Mouse (Mus musculus): ENCODE data around the gene Ttll9.
A peak's percentile ranks its signal among the peaks of the same experiment; 100 is the strongest.

The Ttll9 gene

DNA sequence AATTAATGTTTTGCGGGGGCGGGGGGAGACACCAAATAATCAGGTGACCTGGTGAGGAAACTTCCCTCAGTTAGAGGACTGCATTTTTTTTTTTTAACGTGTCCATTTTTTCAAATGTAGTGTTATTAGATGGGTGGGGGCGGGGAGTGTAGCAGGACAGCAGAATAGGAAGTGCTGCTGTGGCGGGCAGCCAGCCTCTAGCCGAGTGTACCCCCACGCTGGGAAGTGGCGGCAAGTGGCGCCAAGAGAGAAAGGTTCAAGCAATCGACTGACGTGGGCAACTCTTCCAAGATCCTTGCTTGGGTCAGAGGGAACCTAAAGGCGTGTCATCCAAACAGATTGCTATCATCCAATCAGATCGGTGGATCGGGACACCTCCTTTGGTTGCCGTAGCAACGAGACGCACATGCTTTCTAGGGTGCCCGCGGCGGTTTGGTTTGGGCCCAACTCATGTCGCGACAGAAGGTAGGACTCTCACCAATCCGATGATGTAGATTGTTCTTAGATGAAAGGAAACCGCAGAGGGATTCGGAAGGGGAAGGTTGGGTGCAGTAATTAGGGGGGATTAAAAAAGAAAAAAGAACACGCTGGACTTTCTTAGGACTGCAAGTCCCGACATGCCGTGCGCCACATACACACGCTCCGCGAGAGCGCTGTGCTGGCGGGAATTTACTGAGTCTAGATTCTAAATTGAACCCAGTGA, at the start of gene Ttll9:
Ttll9 (plus strand) TSS at position 395 of the 703 bp plus-strand sequence.
- peak; percentile 23; the same call in 1 of the 2 replicates for TF ChIP-seq GATA4 (IDR thresholded peaks at IDR 0.05; ENCODE audit: insufficient replicate concordance, low read length)

DNA sequence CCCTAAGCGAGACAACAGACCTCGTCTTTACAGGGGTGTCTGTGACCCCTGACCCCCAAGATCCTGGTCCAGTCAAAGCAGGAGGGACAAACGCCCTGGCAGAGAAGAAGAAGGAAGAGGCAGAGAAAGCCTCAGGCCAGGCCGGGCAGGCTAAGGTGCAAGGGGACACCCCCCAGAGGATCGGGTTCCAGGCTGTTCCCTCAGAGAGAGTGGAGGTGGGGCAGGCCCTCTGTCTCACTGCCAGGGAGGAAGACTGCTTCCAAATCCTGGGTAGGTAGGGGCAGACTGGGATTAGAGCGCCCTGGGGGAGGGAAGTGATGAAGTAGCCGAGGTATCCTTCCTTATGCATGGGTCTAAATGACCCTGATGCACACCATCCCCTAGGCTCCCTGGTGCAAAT, 48.8 kb upstream of the Ttll9 start:
- no peak for TF ChIP-seq GATA4 (IDR thresholded peaks at IDR 0.05; ENCODE audit: insufficient replicate concordance, low read length)

DNA sequence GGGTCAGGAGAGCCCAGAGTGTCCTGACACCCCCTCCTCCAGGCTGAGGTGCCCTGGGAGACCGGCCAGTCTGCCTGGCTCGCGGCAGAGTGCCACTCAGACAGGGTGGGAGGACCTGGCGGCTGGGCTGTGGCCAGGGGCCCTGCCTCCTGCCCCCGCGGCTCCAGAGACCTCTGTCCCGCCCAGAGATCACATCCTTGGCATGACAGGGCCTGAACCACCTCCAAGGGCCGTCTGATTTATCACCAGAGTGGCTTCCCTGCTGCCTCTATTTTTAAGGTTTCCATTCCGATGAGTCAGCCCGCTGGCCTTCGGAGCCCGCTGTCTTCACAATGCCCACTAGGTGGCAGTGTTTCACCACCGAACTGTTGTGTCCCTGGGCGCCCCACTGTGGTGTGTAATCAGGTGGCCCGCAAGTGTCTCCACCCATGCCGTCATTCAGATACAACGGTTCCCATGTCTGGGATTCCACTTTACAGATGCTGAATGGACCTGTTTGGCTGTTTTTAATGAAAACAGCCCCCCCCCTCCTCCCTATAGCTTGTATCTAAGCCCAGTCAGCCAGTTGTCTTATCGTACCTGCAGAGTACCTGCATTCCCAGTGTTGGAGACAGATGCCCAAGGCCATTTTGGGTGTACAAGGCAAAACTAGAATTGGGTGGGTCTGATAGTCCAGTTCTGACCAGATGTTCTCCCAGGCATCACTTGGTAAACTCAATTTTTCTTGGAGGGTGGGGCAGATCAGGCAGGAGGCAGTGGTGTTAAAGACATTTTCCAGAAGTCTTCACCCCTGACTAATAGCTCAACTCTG, 47.8 kb upstream of the Ttll9 start:
- no peak for TF ChIP-seq GATA4 (IDR thresholded peaks at IDR 0.05; ENCODE audit: insufficient replicate concordance, low read length)

DNA sequence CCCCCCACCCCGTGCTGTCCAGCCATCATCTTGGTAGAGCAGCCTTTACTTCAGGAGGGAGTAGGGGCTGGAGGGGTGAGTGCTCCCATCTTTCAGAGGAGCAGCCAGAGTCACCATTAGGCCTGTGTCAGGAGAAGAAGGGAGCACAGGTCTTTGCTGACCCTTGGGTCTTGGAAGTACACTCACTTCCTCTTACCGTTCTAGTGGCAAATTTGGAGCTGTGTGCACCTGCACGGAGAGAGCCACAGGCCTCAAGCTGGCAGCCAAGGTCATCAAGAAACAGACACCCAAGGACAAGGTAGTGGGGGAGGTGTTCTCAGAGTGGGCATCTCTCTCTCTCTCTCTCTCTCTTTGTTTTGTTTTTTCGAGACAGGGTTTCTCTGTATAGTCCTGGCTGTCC, 46.8 kb upstream of the Ttll9 start:
- no peak for TF ChIP-seq GATA4 (IDR thresholded peaks at IDR 0.05; ENCODE audit: insufficient replicate concordance, low read length)

DNA sequence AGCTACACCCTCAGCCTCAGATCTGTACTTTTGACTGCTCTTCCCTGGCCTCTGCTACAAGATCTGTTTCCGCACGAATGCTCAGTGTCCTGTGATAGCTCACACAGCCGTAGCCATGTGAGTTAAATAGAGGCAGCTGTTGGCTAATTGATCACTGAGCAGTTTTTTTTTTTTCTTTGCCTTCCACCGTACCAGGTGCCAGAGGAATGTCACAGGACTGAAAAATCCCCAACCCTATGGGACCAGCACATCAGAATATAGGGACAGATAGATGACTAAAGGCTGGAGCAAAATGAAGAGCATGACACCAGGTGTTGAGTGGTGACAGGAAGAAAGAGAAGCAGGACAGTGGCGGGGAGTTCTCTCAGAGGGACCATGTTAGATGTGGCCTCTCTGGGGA, 46.2 kb upstream of the Ttll9 start:
- TF ChIP-seq GATA4 (IDR thresholded peaks at IDR 0.05; ENCODE audit: insufficient replicate concordance, low read length) = no peak

DNA sequence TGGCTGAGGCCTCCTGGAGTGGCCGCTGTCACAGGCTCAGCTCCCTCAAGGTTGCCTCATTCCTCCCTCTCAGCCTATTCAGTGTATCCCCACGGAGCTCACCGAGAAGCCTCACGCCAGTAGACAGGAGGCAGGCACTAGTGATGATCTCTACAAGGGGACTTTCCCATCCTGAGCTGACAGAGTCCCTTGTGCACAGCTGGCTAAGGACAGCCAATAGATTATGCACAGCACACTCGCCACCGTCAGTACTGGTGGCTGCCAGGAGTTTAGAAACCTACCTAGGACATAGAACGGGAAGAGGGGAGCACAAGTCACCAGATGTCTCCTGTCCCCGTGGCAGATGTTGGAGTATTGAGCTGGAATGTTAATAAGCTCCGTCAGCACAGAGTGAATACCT, 44.6 kb upstream of the Ttll9 start:
- TF ChIP-seq GATA4 (IDR thresholded peaks at IDR 0.05; ENCODE audit: insufficient replicate concordance, low read length) = no peak

DNA sequence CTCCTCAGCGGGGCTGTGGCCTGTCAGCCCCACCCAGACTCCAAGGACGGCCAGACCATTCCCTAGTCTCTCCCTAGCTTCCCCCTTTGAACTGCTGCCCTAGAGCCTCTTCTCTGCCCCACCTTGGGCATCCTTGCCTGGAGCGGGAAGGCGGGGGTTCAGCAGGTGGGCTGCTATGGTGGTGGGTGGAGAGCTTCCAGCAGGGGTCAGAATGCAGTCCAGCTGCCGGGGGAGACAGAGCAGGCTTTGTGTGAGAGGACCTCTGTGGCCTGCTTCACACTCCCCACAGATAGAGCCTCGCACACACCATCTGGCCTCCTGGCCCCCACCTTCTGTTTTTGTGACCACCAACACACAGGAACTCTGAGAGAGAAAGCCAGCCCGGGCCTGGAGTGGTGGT, 39.9 kb upstream of the Ttll9 start:
- no peak for TF ChIP-seq GATA4 (IDR thresholded peaks at IDR 0.05; ENCODE audit: insufficient replicate concordance, low read length)

DNA sequence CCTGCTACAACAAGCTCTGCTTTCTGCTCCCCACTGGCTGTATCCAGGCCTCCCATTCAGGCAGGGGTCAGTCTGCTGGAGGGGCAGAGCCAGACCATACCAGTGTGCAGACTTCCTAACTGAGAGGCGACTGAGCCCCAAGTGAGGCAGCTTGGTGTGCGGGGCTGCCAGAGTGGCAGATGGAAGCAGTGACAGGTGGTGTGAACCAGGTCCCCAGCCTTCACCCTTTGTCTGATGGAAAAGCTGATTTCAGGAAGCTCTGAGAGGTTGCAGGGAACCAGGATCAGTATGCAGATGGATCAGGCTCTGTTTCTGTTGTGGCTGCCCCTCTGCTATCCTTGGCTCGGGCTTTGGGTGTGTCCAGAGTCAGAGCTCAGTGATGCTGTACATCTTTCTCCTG, 38.7 kb upstream of the Ttll9 start:
- no peak for TF ChIP-seq GATA4 (IDR thresholded peaks at IDR 0.05; ENCODE audit: insufficient replicate concordance, low read length)

DNA sequence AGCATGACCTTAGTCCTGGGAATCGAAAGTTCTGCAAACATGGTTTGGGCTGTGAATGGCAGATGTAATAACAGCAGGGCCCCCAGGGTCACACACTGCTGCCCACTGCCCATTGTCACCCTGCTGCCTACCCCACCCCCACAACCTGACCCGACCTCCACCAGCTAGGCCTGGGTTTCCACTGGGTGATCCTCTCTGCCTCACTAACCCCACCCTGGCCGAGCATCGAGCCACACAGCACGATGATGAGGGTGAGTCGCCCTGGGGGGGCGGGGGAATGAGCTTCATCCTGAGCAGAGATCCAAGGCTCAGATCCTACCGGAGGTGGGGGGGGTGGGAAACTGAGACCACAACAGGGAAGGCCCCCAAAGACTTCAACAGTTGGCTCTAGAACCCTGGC, 38.2 kb upstream of the Ttll9 start:
- TF ChIP-seq GATA4 (IDR thresholded peaks at IDR 0.05; ENCODE audit: insufficient replicate concordance, low read length) = no peak

DNA sequence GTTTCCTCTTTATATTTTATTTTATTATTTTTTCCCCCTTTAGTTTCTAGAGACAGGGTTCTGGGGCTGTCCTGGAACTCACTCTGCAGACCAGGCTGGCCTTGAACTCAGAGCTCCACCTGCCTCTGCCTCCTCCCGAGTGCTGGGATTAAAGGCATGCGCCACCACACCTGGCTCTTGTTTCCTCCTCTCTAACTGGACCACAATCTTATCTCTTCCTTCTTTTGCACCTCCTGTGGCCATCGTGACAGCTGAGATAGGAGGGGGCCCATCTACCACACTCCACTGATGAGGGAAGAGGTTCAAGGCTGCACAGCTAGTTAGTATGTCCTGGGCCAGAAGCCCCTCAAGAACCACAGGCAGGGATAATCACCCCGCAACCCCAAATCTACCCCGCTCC, 37.7 kb upstream of the Ttll9 start:
- TF ChIP-seq GATA4 (IDR thresholded peaks at IDR 0.05; ENCODE audit: insufficient replicate concordance, low read length) = no peak

DNA sequence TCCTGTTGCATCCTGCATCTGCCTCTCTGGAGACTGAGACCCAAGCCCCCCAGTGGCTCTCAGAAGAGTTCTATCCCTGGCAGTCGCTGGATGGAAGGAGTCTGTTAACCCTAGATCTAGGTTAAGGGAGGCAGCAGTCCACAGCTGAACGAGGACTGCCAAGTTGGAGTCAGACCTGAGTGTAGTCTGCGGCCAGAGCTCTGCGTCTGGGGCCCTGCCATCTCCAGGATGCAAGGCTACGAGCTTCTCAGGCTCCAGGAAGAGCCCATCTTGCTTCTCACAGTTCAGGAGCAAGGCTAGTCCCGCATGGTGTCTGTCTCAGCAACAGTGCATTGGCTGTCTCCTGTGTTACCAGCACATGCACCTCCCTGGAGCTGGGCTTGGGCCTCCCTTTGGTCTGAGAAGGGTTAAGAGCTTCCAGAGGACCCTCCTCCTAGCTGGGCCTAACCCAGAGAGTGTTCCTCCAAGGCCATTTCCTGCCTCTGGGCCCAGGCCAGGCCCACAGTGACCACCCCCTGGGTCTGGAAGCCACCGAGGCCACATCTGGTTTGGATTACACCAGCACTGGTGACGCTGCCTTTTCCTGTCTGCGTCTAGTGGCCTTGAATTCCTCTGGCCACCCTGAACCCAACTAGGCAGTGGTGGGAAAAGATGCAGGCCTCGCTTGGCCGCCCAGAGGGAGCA, 37.0 kb upstream of the Ttll9 start:
- TF ChIP-seq GATA4 (IDR thresholded peaks at IDR 0.05; ENCODE audit: insufficient replicate concordance, low read length) = peak; percentile 13; the same call in 1 of the 2 replicates

DNA sequence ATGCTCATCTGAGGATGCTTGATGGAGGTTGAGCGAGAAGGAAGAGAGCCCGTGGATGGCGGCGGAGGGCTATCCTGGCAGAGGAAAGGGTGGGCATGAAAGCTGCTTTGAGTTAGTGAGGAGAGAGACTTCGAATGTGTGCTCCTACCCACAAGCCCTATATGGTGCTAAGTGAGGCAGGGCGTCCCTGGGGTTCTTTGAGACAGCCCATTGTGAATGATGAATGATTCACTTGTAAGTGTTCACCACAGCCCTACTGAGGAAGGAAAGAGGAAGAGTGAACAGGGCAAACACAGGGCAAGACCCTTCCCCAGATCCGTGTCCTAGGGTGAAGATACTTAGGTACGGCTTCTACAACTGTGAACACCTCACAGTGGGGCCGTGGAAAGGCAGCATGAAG, 35.4 kb upstream of the Ttll9 start:
- TF ChIP-seq GATA4 (IDR thresholded peaks at IDR 0.05; ENCODE audit: insufficient replicate concordance, low read length) = no peak

DNA sequence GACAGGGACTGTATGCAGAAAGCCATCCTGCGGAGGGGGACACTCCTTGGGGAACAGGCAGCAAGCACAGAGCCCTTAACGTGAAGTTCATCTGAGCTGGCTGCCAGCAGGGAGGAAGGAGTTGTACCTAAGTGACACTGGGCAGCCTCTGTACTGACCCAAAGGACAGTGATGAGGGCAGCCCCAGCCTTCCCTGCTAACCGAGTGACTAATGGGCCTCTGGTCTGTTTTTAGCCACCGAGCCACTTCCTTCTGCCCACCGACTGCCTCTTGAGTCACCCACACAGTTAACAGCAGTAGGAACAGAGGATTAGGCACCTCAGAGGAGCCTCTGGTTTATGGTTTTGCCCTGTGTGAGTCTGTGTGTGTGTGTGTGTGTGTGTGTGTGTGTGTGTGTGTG, 34.9 kb upstream of the Ttll9 start:
- no peak for TF ChIP-seq GATA4 (IDR thresholded peaks at IDR 0.05; ENCODE audit: insufficient replicate concordance, low read length)

DNA sequence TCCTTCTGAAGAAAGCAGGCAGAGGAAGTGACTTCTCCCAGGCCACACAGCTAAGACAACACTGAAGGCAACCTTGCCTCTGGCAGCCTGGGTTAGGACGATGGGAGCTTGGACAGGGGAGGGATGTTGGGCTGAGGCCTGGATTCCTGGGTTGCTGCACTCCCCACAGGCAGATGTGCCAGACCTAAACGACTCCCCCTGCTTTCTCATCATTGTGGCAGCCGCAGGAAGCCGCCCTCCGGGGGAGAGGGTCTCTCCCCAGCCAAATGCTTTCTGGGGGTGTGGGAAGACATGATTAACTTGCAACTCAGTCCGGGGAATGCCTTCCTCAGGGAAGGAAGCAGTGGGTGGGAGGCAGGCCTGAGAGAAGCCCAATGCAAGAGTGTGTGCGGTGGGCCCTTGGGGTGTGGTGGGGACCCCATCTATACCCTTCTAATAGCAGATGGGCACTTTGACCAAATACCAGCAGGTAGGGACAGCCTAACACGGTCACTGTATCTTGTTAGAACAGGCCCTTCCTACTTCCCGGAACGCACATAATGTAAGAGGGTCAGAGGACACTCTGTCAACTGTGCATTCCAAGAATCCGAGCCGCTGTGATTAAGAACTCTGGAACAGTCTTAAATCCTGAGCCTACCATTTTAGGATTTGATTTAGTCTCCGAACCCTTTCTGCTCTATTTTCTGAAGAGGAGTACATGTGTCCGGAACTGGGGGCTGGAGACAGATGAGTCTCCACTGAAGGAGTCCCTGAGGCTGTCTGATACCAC, 33.9 kb upstream of the Ttll9 start:
- TF ChIP-seq GATA4 (IDR thresholded peaks at IDR 0.05; ENCODE audit: insufficient replicate concordance, low read length) = no peak

DNA sequence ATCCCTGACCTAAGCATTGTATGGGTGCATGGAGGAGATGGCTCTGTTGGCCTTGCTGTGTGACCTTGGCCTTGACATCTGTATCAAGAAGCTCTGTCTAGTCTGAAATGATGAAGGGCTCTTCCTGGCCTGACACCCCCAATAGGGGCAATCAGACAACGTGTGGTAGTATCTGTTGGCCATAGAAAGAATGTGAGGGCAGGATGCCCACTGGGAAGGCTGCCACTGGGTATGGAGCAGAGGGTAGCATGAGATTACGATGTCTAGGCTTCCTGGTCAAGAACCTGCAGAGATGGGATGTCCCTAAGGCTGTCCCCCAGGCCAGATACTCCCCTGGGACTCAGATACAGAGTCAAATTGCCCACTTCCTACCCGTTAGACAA, 33.3 kb upstream of the Ttll9 start:
- TF ChIP-seq GATA4 (IDR thresholded peaks at IDR 0.05; ENCODE audit: insufficient replicate concordance, low read length) = no peak
